ENCODE assay signal across 18 mouse cellular contexts in genomic region chr5:100006324-100007039, GRCm38 (mm10). TPM values are rescaled to one million over a fixed set of nuclear protein-coding genes. Genes with fewer than 3 reads are reported as not detected.
A peak's percentile ranks its signal among the peaks of the same experiment; 100 is the strongest.
DNase-seq lines count a peak whose midpoint lies in the region; ATAC-seq and TF ChIP-seq lines count a peak whose summit lies in the region.
"Had no signal": no experiment of that assay in that cellular context is flagged by ENCODE, and none has a peak within 500 bp of the region (broad histone marks: within the 10 kb centered on the region; RNA-seq: fewer than 3 reads in every experiment).

No protein-coding gene starts in this region.

- H3K4me3 ChIP-seq in heart, embryonic 13.5 days = no peak overlapping the region
- H3K4me3 ChIP-seq in liver, embryonic 12.5 days = no peak overlapping the region
- no peak overlapping the region for H3K4me3 ChIP-seq in small intestine, adult 2 months (ENCODE audit: low read depth, low read length)
- H3K4me3 ChIP-seq: midbrain, embryonic 15.5 days had no signal

- H3K27ac ChIP-seq in heart, embryonic 13.5 days (replicated peaks) = 0 out of 2 replicates have a peak overlapping the region, but pooled peaks have one; percentile 16
- no peak overlapping the region; the same call in 1 of the 2 replicates for H3K27ac ChIP-seq in liver, embryonic 12.5 days
- peak overlapping the region; percentile 97 for H3K27ac ChIP-seq in small intestine, adult 2 months (ENCODE audit: insufficient read depth, low read depth, low read length)
- H3K27ac ChIP-seq: macrophage; midbrain, embryonic 15.5 days had no signal

- H3K9me3 ChIP-seq in heart, embryonic 13.5 days = no peaks in the 10 kb centered on the region
- no peaks in the 10 kb centered on the region for H3K9me3 ChIP-seq in liver, embryonic 12.5 days (replicated peaks)
- H3K9me3 ChIP-seq: midbrain, embryonic 15.5 days had no signal

- no peak for TF ChIP-seq POLR2A in small intestine, adult 2 months (IDR thresholded peaks at IDR 0.05; ENCODE audit: low read depth, low read length)

- no peak for ATAC-seq in heart, embryonic 13.5 days (ENCODE audit: extremely low read depth, insufficient number of reproducible peaks, low FRiP score, low TSS enrichment)
- ATAC-seq in liver, embryonic 12.5 days = peak; percentile 59
- ATAC-seq in cerebellum, adult (ENCODE audit: insufficient number of reproducible peaks, low FRiP score, low TSS enrichment) = no peak
- ATAC-seq: forebrain, embryonic 14.5 days; midbrain, embryonic 15.5 days; Patski had no signal

- WGBS in heart, embryonic 13.5 days = 62% methylated on average over 4 of the region's 4 CpGs
- WGBS in liver, embryonic 12.5 days (ENCODE audit: insufficient replicate concordance) = 48% methylated on average over 4 of the region's 4 CpGs
- WGBS in small intestine, adult 2 months = 27% methylated on average over 4 of the region's 4 CpGs

- H3K4me2 ChIP-seq in heart, embryonic 13.5 days = no peak overlapping the region
- 0 out of 2 replicates have a peak overlapping the region, but pooled peaks have one; percentile 8 for H3K4me2 ChIP-seq in liver, embryonic 12.5 days
- H3K4me2 ChIP-seq: midbrain, embryonic 15.5 days had no signal

- no peak for TF ChIP-seq CTCF in small intestine, adult 2 months (IDR thresholded peaks at IDR 0.05; ENCODE audit: extremely low read depth, insufficient read length, insufficient replicate concordance, low read depth, low read length)

- H3K27me3 ChIP-seq in heart, embryonic 13.5 days (replicated peaks) = 0 out of 2 replicates have a peak, but pooled peaks cover 3% of the 10 kb centered on the region
- no peaks in the 10 kb centered on the region; the same call in 1 of the 2 replicates for H3K27me3 ChIP-seq in liver, embryonic 12.5 days (replicated peaks)
- no peaks in the 10 kb centered on the region for H3K27me3 ChIP-seq in small intestine, adult 2 months (ENCODE audit: control insufficient read depth, insufficient read depth, low read length)
- H3K27me3 ChIP-seq: midbrain, embryonic 15.5 days; Patski had no signal

- H3K36me3 ChIP-seq in heart, embryonic 13.5 days = no peaks in the 10 kb centered on the region
- H3K36me3 ChIP-seq in liver, embryonic 12.5 days = no peaks in the 10 kb centered on the region
- H3K36me3 ChIP-seq in small intestine, adult 2 months (ENCODE audit: control insufficient read depth, insufficient read depth, low read length) = no peaks in the 10 kb centered on the region
- H3K36me3 ChIP-seq: midbrain, embryonic 15.5 days had no signal

- H3K4me1 ChIP-seq in heart, embryonic 13.5 days = peaks cover 21% of the 10 kb centered on the region
- peaks cover 34% of the 10 kb centered on the region for H3K4me1 ChIP-seq in liver, embryonic 12.5 days
- peaks cover 20% of the 10 kb centered on the region for H3K4me1 ChIP-seq in small intestine, adult 2 months (ENCODE audit: control insufficient read depth, insufficient read depth, insufficient read length, low read length)
- H3K4me1 ChIP-seq: midbrain, embryonic 15.5 days had no signal

- no peak overlapping the region for H3K9ac ChIP-seq in heart, embryonic 13.5 days
- H3K9ac ChIP-seq in liver, embryonic 12.5 days = no peak overlapping the region
- H3K9ac ChIP-seq: midbrain, embryonic 15.5 days had no signal

- DNase-seq in heart, adult 8-10 months (ENCODE audit: low spot score) = no peak
- peak; percentile 27 for DNase-seq in MEL-GATA-1-ER (ENCODE audit: extremely low read depth, low read depth)
- no peak for DNase-seq in right cerebral cortex, postnatal 4 days
- DNase-seq in embryo, embryonic 10 days (ENCODE audit: low spot score) = no peak
- DNase-seq: cerebellum, adult 11-12 months; layer of hippocampus, postnatal 36 days; lung, adult 18-20 months; right cerebral cortex, postnatal 25 days had no signal

RNA-seq across cellular contexts. Expression of gene 4930524J08Rik, which starts 27.6 kb away (rescaled TPM):
- 1.1 and 1.7 TPM in 2 replicates for polyA plus RNA-seq in heart, embryonic 13.5 days (2015; fragmentation: Nextera tagmentation; extraction: Ambion mirVana)
- total RNA-seq in heart, adult 8-10 months (2022) = 1 to 10 TPM in 2 of 4 experiments, under 1 TPM in 1, not detected in 1; 0.95 to 1.7 (median 1.5) TPM
- polyA plus RNA-seq in liver, embryonic 12.5 days (2016; fragmentation: Nextera tagmentation; extraction: Ambion mirVana) = 0.71 and 2.0 TPM in 2 replicates
- 1.8 and 5.6 TPM in 2 replicates for polyA plus RNA-seq in small intestine, adult 2 months (2012; rRNA removed)
- total RNA-seq: hematopoietic stem cell, adult 5-6 weeks had no signal
- polyA plus RNA-seq: inflammation-experienced regulatory T-cells, adult 6 months had no signal

RNA-seq across cellular contexts. Expression of gene Hnrnpd, which starts 27.7 kb away (rescaled TPM):
- polyA plus RNA-seq in heart, embryonic 13.5 days (2015; fragmentation: Nextera tagmentation; extraction: Ambion mirVana) = 106 and 107 TPM in 2 replicates
- total RNA-seq in heart, adult 8-10 months (2022) = 100 to 1,000 TPM in 1 of 4 experiments, 10 to 100 TPM in 3; 63.7 to 105 (median 80.0) TPM
- polyA plus RNA-seq in liver, embryonic 12.5 days (2016; fragmentation: Nextera tagmentation; extraction: Ambion mirVana) = 245 and 254 TPM in 2 replicates
- polyA plus RNA-seq in small intestine, adult 2 months (2012; rRNA removed) = 22.4 and 79.4 TPM in 2 replicates

RNA-seq across cellular contexts. Expression of gene Hnrnpdl, which starts 33.0 kb away (rescaled TPM):
- polyA plus RNA-seq in heart, embryonic 13.5 days (2015; fragmentation: Nextera tagmentation; extraction: Ambion mirVana) = 94.0 and 97.4 TPM in 2 replicates
- 10 to 100 TPM; 43.4 to 74.6 (median 60.0) TPM for total RNA-seq in heart, adult 8-10 months (2022)
- polyA plus RNA-seq in liver, embryonic 12.5 days (2016; fragmentation: Nextera tagmentation; extraction: Ambion mirVana) = 88.2 and 90.9 TPM in 2 replicates
- 14.4 and 41.0 TPM in 2 replicates for polyA plus RNA-seq in small intestine, adult 2 months (2012; rRNA removed)

RNA-seq across cellular contexts. Expression of gene Enoph1, which starts 33.3 kb away (rescaled TPM):
- polyA plus RNA-seq in heart, embryonic 13.5 days (2015; fragmentation: Nextera tagmentation; extraction: Ambion mirVana) = 26.0 and 26.7 TPM in 2 replicates
- 1 to 10 TPM; 5.7 to 8.6 (median 8.3) TPM for total RNA-seq in heart, adult 8-10 months (2022)
- polyA plus RNA-seq in liver, embryonic 12.5 days (2016; fragmentation: Nextera tagmentation; extraction: Ambion mirVana) = 30.7 and 33.8 TPM in 2 replicates
- 14.4 and 33.9 TPM in 2 replicates for polyA plus RNA-seq in small intestine, adult 2 months (2012; rRNA removed)
